Mouse (Mus musculus) lung, adult 10 weeks (tissue): ENCODE results near the gene Mrps24. TPM values are rescaled to one million over a fixed set of nuclear protein-coding genes. Genes with fewer than 3 reads are reported as not detected.

Source experiments
- polyA plus RNA-seq: library from polyadenylated mRNA; stranded (reverse); fragments of 350-450 nt; fragmentation: Illumina TruSeq; extraction: RNeasy Lipid Tissue Mini Kit (QIAGEN cat#74804); gene quantifications from one replicate; pipeline ENCODE4 v1.2.3, GENCODE M21; 2014; ENCODE audit warnings: low read depth, low replicate concordance; ENCODE audit not compliant: insufficient read depth

Mrps24 gene
- 77.6 TPM for polyA plus RNA-seq

GRCm38 (mm10) chr11:5715630-5716105 lies at the start of gene Mrps24:
Mrps24 (minus strand) TSS chr11:5715680.

DNA sequence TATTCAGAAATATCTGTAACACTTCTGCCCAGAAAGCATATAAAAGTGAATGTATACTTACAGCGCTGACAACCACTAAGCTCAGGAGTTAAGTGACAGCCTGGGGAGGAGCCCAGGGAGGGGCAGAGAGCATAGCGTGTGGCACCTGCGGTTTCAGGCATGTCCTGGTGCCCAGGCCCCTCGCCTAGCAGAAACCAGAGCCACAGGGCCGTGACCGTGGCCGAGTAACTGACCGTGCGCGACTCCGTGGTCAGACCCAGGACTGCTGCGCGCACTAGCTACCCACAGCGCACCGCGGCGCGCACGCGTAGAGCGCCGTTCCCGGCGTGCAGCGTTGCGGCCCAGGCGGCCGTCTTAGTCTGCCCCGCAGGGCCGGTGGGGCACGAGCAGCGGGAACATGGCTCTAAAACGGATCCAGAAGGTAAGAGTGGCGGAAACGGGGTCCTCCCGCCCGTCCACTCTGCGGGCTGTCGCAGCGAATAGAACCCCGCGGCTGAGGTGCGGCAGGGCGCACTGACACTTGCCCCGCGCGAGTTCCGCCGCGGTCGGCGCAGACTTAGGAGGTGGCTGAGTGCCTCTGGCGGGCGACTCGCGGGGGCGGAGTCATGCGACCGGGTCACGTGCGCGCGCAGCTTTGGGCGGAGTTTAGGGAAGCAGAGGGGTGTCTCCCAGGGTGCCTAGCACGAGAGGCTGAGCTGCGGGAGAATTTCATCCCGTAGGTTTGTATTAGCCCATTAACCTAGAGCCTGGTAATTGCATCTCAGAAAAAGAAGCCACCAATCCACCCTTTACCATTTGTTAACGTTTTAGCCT lies 46.5 kb upstream of the Mrps24 start, which contains the start of gene Urgcp:
Gene Urgcp (minus strand): TSS at position 557 of the 813 bp plus-strand sequence.

Other genes with a start within 250 kb of the Mrps24 start
- 154 TPM for gene Xbp1, start 195.0 kb downstream of the Mrps24 start, polyA plus RNA-seq
- 24.0 TPM for gene Ccdc117, start 173.5 kb downstream of the Mrps24 start, polyA plus RNA-seq
- not detected for gene Ankrd36, start 146.0 kb downstream of the Mrps24 start, polyA plus RNA-seq
- gene Urgcp, start 46.7 kb upstream of the Mrps24 start, polyA plus RNA-seq = 12.4 TPM
- 77.5 TPM for gene Dbnl, start 72.8 kb upstream of the Mrps24 start, polyA plus RNA-seq
- 18.6 TPM for gene Pgam2, start 88.1 kb upstream of the Mrps24 start, polyA plus RNA-seq
- gene Polm, start 122.3 kb upstream of the Mrps24 start, polyA plus RNA-seq = 5.0 TPM
- gene Aebp1, start 146.3 kb upstream of the Mrps24 start, polyA plus RNA-seq = 33.2 TPM
- gene Pold2, start 162.6 kb upstream of the Mrps24 start, polyA plus RNA-seq = 21.5 TPM
- gene Myl7, start 183.1 kb upstream of the Mrps24 start, polyA plus RNA-seq = 500 TPM
- gene Gck, start 234.4 kb upstream of the Mrps24 start, polyA plus RNA-seq = 0.85 TPM
- 58.0 TPM for gene Ykt6, start 240.0 kb upstream of the Mrps24 start, polyA plus RNA-seq